Mouse (Mus musculus) embryonic stem cell, embryonic (primary cell): ENCODE data around the gene Zfp275.
"Not testable (repeated sequence)": the region's sequence is repeated elsewhere in the genome, so short reads cannot be mapped to it uniquely, and the experiment has no call there.

Experiments
- CTCF ChIA-PET, 4 experiments: fragments of 300-600 bp in 2 of 4; fragments of 350-600 bp in 2 of 4; sonication (Branson Sonifier 250); formaldehyde crosslinking; loops; one replicate each; lab custom pipeline; 2022; ENCODE audit warnings: inconsistent platforms in 2 of 4; lab: Charles Lee
- POLR2A ChIA-PET, 4 experiments: fragments of 300-600 bp in 2 of 4; fragments of 350-600 bp in 2 of 4; sonication (Branson Sonifier 250); formaldehyde crosslinking; loops; one replicate each; lab custom pipeline; 2022; ENCODE audit warnings: antibody characterized with exemption in 4 of 4, inconsistent platforms in 1 of 4; lab: Charles Lee

The Zfp275 gene

GRCm38 (mm10) chrX:73342483-73342895 lies at the start of gene Zfp275:
Zfp275 (plus strand) TSS chrX:73342621.
- CTCF ChIA-PET: no interaction called here
- POLR2A ChIA-PET: interaction anchor here in 1 of 4 experiments (1.6 kb wide), 1 partner anchor 114 kb away, joined by 4 read pairs; the partner anchor contains the start of gene F8a

- CTCF ChIA-PET, POLR2A ChIA-PET: not testable (repeated sequence)
These were observed 49.5 kb upstream of the Zfp275 start, which contains the start of the genes Xlr5a and Xlr5c for GRCm38 (mm10) chrX:73292876-73293275. Xlr5a (minus strand) TSS chrX:73292976. Xlr5c (minus strand) TSS chrX:73292976.

- CTCF ChIA-PET, POLR2A ChIA-PET: not testable (repeated sequence)
These were observed 46.7 kb upstream of the Zfp275 start for GRCm38 (mm10) chrX:73295745-73296144.

- CTCF ChIA-PET: interaction anchor here in 1 of 4 experiments (0.6 kb wide), 1 partner anchor 14 kb away, joined by 3 read pairs; no protein-coding TSS in a partner anchor
- POLR2A ChIA-PET: no interaction called here
These were observed 29.9 kb upstream of the Zfp275 start for GRCm38 (mm10) chrX:73312522-73312921.

GRCm38 (mm10) chrX:73321029-73321428 lies 21.4 kb upstream of the Zfp275 start:
- POLR2A ChIA-PET: interaction anchor here in 1 of 4 experiments (0.6 kb wide), 1 partner anchor 11 kb away, joined by 3 read pairs; no protein-coding TSS in a partner anchor
- CTCF ChIA-PET: no interaction called here

- CTCF ChIA-PET: interaction anchor here in 2 of 4 experiments (0.7 kb wide), 2 partner anchors 15 to 106 kb away, joined by 3 read pairs; no protein-coding TSS in a partner anchor
These were observed 15.2 kb upstream of the Zfp275 start for GRCm38 (mm10) chrX:73327215-73327614.

GRCm38 (mm10) chrX:73333548-73333947 lies 8.9 kb upstream of the Zfp275 start:
- POLR2A ChIA-PET: no interaction called here

More at GRCm38 (mm10) chrX:73327215-73327614, 15.2 kb upstream of the Zfp275 start:
- POLR2A ChIA-PET: no interaction called here

GRCm38 (mm10) chrX:73336740-73337139 lies 5.7 kb upstream of the Zfp275 start, which contains the start of gene Gm45015:
Gm45015 (minus strand) TSS chrX:73336840.
- POLR2A ChIA-PET: no interaction called here
- CTCF ChIA-PET: no interaction called here

More at GRCm38 (mm10) chrX:73333548-73333947, 8.9 kb upstream of the Zfp275 start:
- CTCF ChIA-PET: no interaction called here

GRCm38 (mm10) chrX:73341473-73341872 lies 948 bp upstream of the Zfp275 start:
- ChIA-PET POLR2A (no interaction called here), CTCF (no interaction called here)

GRCm38 (mm10) chrX:73342068-73342467 lies 353 bp upstream of the Zfp275 start:
- ChIA-PET CTCF (no interaction called here), POLR2A (interaction anchor here in 1 of 4 experiments (1.6 kb wide), 1 partner anchor 114 kb away, joined by 4 read pairs; the partner anchor contains the start of gene F8a)

- CTCF ChIA-PET: no interaction called here
- POLR2A ChIA-PET: interaction anchor here in 1 of 4 experiments (0.9 to 1.6 kb wide), 3 partner anchors 59 to 151 kb away, joined by 4 read pairs; partner anchors contain the start of genes F8a and Xlr3b
These were observed 717 bp downstream of the Zfp275 start for GRCm38 (mm10) chrX:73342941-73343735.

GRCm38 (mm10) chrX:73343802-73344201 lies 1.4 kb downstream of the Zfp275 start:
- ChIA-PET CTCF (no interaction called here), POLR2A (interaction anchor here in 1 of 4 experiments (0.9 to 1.0 kb wide), 2 partner anchors 58 to 152 kb away, joined by 4 read pairs; partner anchors contain the start of gene Xlr3b)

GRCm38 (mm10) chrX:73344346-73344745 lies 1.9 kb downstream of the Zfp275 start:
- POLR2A ChIA-PET: no interaction called here
- CTCF ChIA-PET: no interaction called here

GRCm38 (mm10) chrX:73356163-73356562 lies 13.7 kb downstream of the Zfp275 start:
- POLR2A ChIA-PET: no interaction called here
- CTCF ChIA-PET: no interaction called here

GRCm38 (mm10) chrX:73356719-73357118 lies 14.3 kb downstream of the Zfp275 start:
- ChIA-PET CTCF (no interaction called here), POLR2A (no interaction called here)

GRCm38 (mm10) chrX:73363291-73363690 lies 20.9 kb downstream of the Zfp275 start:
- POLR2A ChIA-PET: interaction anchor here in 1 of 4 experiments (0.7 kb wide), 1 partner anchor 891 kb away, joined by 3 read pairs; the partner anchor contains the start of gene Emd
- CTCF ChIA-PET: no interaction called here

GRCm38 (mm10) chrX:73384419-73384818 lies 42.0 kb downstream of the Zfp275 start:
- ChIA-PET CTCF (no interaction called here), POLR2A (no interaction called here)

- CTCF ChIA-PET: no interaction called here
- POLR2A ChIA-PET: no interaction called here
These were observed 42.5 kb downstream of the Zfp275 start for GRCm38 (mm10) chrX:73384924-73385323.

GRCm38 (mm10) chrX:73391481-73391880 lies 49.1 kb downstream of the Zfp275 start:
- ChIA-PET POLR2A (no interaction called here), CTCF (no interaction called here)

- ChIA-PET CTCF (no interaction called here), POLR2A (no interaction called here)
These were observed 54.0 kb downstream of the Zfp275 start for GRCm38 (mm10) chrX:73396446-73396845.
